Mouse (Mus musculus) spleen, adult 2 months (tissue): ENCODE measurements around the gene Il11.

Experiments
- CTCF ChIP-seq: fragments of 200-500 bp; IDR thresholded peaks from 2 replicates; pipeline ENCODE4 v1.5.1; 2011; ENCODE audit warnings: mild to moderate bottlenecking, inconsistent platforms; ENCODE audit not compliant: insufficient read depth, insufficient read length, insufficient replicate concordance; ENCODE audit errors: extremely low read depth
- POLR2A ChIP-seq: fragments of 200-500 bp; IDR thresholded peaks from 2 replicates; pipeline ENCODE4 v1.6.1; 2011; ENCODE audit warnings: low read depth, low read length, inconsistent platforms

DNA sequence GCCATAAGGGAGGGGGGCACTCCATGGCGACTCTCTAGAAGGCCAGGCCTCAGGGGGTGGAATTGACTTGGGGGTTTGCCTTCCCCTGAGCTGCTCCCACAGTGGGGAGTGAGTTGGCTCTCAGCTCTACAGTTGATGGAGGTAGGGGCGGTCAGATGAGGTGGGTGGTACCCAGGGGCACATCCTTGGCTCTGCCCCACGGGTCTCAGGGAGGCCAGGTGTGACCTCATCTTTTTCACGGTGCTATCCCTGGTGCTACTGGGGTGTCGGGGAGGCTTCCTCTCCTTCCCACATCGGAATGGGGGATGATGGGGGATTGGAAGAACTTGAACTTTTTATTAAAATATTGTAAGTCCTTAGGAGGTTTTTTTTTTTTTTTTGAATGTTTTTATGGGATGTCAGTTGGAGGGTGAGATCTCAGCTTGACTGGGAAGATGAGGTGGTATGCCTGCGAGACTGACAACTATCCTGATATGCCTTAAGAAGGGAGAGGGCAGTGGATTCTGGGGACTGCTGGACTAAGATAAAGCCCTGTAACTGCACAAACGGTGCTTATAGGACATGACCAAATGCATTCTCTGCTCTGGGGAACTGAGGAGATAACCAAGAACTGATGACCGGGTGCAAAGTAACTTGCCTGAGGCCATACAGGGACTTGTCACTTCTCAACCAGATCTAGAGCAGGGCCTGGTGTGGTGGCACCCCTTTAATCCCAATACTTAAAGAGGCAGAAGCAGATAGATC, 35.3 kb downstream of the Il11 start:
- TF ChIP-seq POLR2A: no peak
- no peak for TF ChIP-seq CTCF
